Mouse (Mus musculus): ENCODE measurements around the gene Arl9.
"Not testable (repeated sequence)": the region's sequence is repeated elsewhere in the genome, so short reads cannot be mapped to it uniquely, and the experiment has no call there.

The Arl9 gene

DNA sequence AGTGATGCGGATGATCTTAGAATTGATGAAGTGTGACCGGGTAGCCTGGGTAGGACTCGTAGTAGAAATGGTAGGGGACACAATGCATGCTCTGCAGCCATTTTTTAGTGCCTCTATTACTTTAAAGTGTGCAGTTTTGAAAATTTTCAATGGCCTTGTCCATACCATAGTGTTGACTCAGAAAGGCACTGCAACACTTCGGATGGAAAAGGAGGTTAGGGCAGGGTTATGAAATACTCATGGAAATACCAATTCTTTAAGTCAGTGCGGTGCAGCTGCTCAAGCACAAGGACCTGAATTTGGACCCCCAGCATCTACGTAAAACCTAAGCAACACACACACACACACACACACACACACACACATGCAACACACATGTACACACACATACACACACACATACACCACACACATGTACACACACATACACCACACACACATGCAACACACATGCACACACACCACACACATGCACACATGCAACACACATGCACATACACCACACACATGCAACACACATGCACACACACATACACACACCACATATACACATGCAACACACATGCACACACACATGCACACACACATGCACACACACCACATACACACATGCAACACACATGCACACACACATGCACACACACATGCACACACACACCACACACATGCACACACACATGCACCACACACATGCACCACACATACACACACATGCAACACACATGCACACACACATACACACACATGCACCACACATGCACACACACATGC lies at the start of gene Arl9:
TSS of gene Arl9 (plus strand) at position 5 of the 771 bp plus-strand sequence.
- no peak for DNase-seq (ENCODE audit: extremely low spot score, low spot score)

- no peak for DNase-seq (ENCODE audit: extremely low spot score, low spot score)
Observed at GRCm38 (mm10) chr5:76954271-76954900, 49.5 kb upstream of the Arl9 start.

DNA sequence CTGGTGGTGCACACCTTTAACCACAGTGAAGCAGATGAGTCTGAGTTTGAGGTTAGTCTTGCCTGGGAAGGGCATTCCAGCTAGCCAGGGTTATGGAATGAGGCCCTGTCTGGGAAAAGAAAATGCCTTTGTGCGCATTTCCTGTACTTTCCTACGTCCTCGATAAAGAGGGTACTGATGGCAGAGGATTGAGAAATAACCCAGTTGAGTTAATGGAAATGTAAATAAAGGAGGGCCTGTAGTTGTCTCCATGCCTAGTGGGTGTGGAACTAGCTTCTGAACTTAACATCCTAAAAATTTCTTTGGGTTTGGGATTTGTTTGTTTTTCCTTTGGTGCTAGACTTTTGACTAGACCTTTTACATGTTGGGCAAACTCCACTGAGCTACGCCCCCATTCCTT lies 48.4 kb upstream of the Arl9 start:
- DNase-seq (ENCODE audit: extremely low spot score, low spot score) = no peak

DNA sequence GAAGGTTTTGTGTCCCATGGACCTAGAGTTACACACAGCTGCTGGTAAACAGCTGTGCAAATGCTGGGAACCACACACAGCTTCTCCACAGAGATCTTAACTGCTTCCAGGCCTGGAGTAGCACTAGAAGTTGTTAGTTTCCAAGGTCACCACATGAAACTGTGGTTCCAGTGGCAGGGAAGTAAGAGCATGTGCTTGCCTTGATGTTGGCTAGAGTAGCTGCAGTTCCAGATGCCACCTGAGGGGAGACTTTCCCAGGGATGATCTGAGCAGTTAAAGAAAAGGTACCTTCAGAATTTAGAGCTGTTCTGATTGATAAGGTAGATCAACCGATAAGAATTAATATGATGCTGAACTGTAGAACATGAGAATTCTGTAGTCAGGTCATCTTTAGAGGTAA lies 45.9 kb upstream of the Arl9 start:
- DNase-seq (ENCODE audit: extremely low spot score, low spot score) = no peak

- no peak for DNase-seq (ENCODE audit: extremely low spot score, low spot score)
Observed at GRCm38 (mm10) chr5:76959587-76959986, 44.3 kb upstream of the Arl9 start.

- DNase-seq (ENCODE audit: extremely low spot score, low spot score) = no peak
Observed at GRCm38 (mm10) chr5:76962545-76962944, 41.3 kb upstream of the Arl9 start.

GRCm38 (mm10) chr5:76964651-76965050 lies 39.2 kb upstream of the Arl9 start:
- no peak for DNase-seq (ENCODE audit: extremely low spot score, low spot score)

DNA sequence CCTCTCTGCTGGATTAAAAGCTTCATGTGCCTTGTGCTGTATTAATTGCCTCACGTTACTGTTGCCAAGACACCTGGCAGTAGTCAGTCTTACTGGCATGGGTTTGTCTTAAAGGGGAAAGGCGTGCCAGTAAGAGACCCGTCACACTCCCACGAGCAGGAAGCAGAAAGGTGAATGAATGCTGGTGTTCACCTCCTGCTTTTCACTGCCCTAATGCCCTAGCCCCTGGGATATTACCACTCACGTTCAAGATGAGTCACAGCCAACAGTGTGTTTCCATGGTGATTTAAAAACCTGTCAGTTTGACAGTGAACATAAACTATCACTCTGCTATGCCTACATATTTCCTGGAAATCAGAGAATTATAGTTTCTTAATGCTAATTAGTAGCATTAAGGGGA lies 34.6 kb upstream of the Arl9 start:
- no peak for DNase-seq (ENCODE audit: extremely low spot score, low spot score)

- DNase-seq (ENCODE audit: extremely low spot score, low spot score) = not testable (repeated sequence)
Observed at GRCm38 (mm10) chr5:76971115-76971514, 32.7 kb upstream of the Arl9 start.

- DNase-seq (ENCODE audit: extremely low spot score, low spot score) = no peak
Observed at GRCm38 (mm10) chr5:76973488-76973887, 30.4 kb upstream of the Arl9 start.

GRCm38 (mm10) chr5:76974207-76974553 lies 29.7 kb upstream of the Arl9 start:
- no peak for DNase-seq (ENCODE audit: extremely low spot score, low spot score)

DNA sequence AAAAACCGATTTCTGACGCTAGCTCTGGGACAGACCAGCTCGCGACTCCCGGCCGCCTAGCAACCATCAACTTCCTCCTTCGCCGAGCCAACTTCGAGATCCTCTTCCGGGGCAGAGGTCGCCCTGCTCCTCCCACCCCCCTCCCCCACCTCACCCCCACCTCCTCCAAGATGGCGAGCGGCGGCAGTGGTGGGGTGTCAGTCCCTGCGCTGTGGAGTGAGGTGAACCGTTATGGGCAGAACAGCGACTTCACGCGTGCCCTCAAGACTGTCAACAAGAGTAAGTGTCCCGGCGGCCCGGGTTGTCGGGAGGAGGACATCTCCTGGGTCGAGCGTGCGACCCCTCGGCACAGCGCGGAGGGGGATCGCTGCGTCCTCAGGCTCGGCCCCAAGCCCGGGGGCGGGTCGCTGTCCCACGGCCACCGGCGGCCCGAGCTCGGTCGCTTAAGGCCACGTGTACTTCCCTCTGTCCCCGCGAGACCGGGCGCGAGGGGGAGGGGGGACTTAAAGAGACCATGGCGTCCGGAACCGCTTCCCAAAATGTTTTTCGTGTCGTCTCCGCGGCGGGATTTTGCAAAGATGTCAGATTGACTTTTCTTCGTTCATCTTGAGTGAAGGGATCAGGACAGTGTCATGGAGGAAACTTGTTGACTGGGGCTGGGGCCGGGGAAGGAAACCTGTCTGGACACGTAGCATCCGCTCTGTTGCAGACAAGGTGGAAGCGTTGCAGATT lies 29.1 kb upstream of the Arl9 start, which contains the start of gene Srp72:
TSS of gene Srp72 (plus strand) at position 130 of the 732 bp plus-strand sequence.
- DNase-seq (ENCODE audit: extremely low spot score, low spot score) = peak; percentile 91

GRCm38 (mm10) chr5:76975736-76976135 lies 28.1 kb upstream of the Arl9 start:
- no peak for DNase-seq (ENCODE audit: extremely low spot score, low spot score)

DNA sequence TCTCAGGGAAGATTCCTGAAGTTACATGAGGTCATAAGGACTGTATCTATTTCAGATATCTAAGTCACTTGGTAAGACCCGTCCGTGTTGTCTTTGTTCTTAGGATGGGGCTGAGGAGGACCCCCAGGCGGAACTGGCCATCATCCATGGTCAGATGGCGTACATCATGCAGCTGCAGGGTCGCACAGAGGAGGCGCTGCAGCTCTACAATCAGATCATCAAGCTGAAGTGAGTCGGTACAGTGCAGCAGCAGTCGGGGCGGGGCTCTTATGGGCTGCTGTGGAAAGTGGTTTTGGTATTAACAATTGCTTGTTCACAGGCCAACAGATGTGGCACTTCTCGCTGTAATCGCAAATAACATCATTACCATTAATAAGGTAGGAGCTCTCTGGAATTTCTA lies 19.8 kb upstream of the Arl9 start:
- DNase-seq (ENCODE audit: extremely low spot score, low spot score) = no peak

DNA sequence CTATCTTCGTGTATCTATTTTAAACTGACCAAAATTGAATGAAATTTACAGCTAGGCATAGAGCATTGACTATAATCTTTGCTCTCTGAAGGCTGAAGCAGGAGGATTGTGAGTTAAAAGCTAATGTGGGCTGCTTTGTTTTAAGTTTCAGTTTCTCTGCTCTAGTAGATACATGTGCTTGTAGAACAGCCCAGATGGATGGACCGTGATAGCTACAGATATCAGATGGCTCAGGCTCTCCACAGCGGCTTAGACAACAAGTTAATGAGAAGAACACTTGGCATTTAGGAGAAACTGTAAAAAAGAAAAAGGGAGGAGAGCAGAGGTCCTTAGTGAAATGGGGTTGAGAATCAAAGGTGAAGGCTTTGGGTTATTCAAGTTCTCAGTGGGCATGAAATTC lies 13.1 kb upstream of the Arl9 start:
- no peak for DNase-seq (ENCODE audit: extremely low spot score, low spot score)

- DNase-seq (ENCODE audit: extremely low spot score, low spot score) = no peak
Observed at GRCm38 (mm10) chr5:76993174-76993814, 10.6 kb upstream of the Arl9 start.

DNA sequence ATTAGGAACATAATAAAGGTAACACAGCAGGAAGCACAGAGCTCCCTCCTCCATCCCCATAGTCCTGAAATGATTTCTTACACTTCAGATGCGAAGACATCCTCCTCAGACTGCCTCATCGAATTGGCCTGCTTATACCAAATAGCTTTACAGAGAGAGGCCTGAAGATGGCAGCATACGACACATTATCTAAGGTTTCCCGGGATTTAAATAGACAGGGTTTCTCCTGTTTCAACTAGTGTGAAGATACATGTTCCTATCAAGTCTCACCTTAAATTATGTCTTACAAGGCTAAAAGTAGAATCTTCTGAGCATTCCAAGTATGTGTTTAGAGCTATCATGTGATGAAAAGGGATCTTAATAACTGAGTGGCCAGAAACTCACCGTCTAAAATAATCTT lies 5.4 kb upstream of the Arl9 start:
- DNase-seq (ENCODE audit: extremely low spot score, low spot score) = no peak

- no peak for DNase-seq (ENCODE audit: extremely low spot score, low spot score)
Observed at GRCm38 (mm10) chr5:77001192-77001591, 2.7 kb upstream of the Arl9 start.

- DNase-seq (ENCODE audit: extremely low spot score, low spot score) = no peak
Observed at GRCm38 (mm10) chr5:77010352-77010751, 6.5 kb downstream of the Arl9 start.

DNA sequence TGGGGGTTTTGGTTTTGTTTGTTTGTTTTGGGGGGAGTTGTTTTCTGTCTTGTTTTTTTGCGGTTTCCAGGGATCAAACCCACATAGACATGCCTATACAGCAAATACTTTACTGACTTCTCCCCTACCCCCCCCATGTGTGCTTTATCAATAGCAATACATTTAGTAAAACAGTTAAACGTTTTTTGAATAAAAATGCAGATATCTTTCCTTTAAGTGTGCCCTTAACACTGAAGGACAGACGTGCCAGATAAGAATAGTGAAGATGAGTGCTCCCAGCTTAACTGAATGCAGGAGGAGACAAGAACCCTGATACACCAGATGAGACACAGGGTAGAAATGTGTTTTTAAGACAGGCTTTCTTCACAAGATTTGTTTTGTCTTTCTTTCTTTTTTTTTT lies 7.2 kb downstream of the Arl9 start:
- no peak for DNase-seq (ENCODE audit: extremely low spot score, low spot score)

- no peak for DNase-seq (ENCODE audit: extremely low spot score, low spot score)
Observed at GRCm38 (mm10) chr5:77013171-77013570, 9.3 kb downstream of the Arl9 start.
